ENCODE assay signal across 17 mouse cellular contexts in the genomic region with DNA sequence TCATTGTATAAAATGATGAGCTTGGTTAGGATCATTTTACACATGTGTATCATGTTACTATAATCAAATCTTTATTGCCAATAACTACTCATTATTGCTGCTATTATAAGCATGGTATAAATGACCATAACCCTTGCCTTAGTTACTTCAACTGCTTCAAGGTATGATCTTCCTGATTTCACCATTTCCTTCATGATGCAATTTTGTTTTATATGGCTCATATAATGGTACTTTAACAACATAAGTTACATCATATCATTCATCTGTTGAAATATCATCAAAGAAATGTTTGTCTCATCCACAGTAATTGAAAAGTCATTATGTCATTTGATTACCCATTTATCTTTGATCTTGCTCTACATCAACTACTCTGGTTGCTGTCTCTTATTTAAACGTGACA.
"Had no signal": no experiment of that assay in that cellular context is flagged by ENCODE, and none has a peak within 500 bp of the region (broad histone marks: within the 10 kb centered on the region; RNA-seq: fewer than 3 reads in every experiment).

No protein-coding gene starts in this region.

- ATAC-seq: liver, embryonic 12.5 days; liver, postnatal 0 days; lung, postnatal 0 days; midbrain, embryonic 13.5 days; midbrain, embryonic 15.5 days; midbrain, embryonic 16.5 days had no signal

- DNase-seq: left cerebral cortex, postnatal 4 days; liver; liver, embryonic 13.5 days; liver, postnatal 0 days; lung, adult 18-20 months; lung, adult 2 months; lung, embryonic 14.5 days; lung, postnatal 10 days; lung, postnatal 14 days; lung, postnatal 36 days; lung, postnatal 4 days; midbrain, embryonic 14.5 days had no signal
